Mouse (Mus musculus): ENCODE data around the gene Gm45717.

Gm45717 gene

GRCm38 (mm10) chr7:140955758-140956555 is at the start of gene Gm45717, which contains the start of gene Ifitm2:
Gene Gm45717 (minus strand): TSS chr7:140955937.
Gene Ifitm2 (minus strand): TSS chr7:140955987.
- DNase-seq: peak; percentile 99

- DNase-seq: no peak
Measured at GRCm38 (mm10) chr7:141003248-141004010, 47.7 kb upstream of the Gm45717 start.

GRCm38 (mm10) chr7:141000881-141001708 is 45.4 kb upstream of the Gm45717 start:
- DNase-seq: no peak

GRCm38 (mm10) chr7:140998853-140999700 is 43.3 kb upstream of the Gm45717 start:
- no peak for DNase-seq

- no peak for DNase-seq
Measured at GRCm38 (mm10) chr7:140997817-140998216, 42.1 kb upstream of the Gm45717 start.

- no peak for DNase-seq
Measured at GRCm38 (mm10) chr7:140991117-140991689, 35.5 kb upstream of the Gm45717 start.

GRCm38 (mm10) chr7:140990622-140991021 is 34.9 kb upstream of the Gm45717 start:
- DNase-seq: no peak

- no peak for DNase-seq
Measured at GRCm38 (mm10) chr7:140990185-140990584, 34.4 kb upstream of the Gm45717 start.

- no peak for DNase-seq
Measured at GRCm38 (mm10) chr7:140989022-140989421, 33.3 kb upstream of the Gm45717 start.

- DNase-seq: peak; percentile 67
Measured at GRCm38 (mm10) chr7:140987182-140988138, 31.7 kb upstream of the Gm45717 start.

- DNase-seq: peak; percentile 61
Measured at GRCm38 (mm10) chr7:140982971-140983370, 27.2 kb upstream of the Gm45717 start.

- DNase-seq: peak; percentile 16
Measured at GRCm38 (mm10) chr7:140981704-140982103, 26.0 kb upstream of the Gm45717 start.

- peak; percentile 61 for DNase-seq
Measured at GRCm38 (mm10) chr7:140976720-140977119, 21.0 kb upstream of the Gm45717 start.

- DNase-seq: no peak
Measured at GRCm38 (mm10) chr7:140975465-140975864, 19.7 kb upstream of the Gm45717 start.

- DNase-seq: peak; percentile 84
Measured at GRCm38 (mm10) chr7:140974940-140975339, 19.2 kb upstream of the Gm45717 start.

GRCm38 (mm10) chr7:140973396-140974165 is 17.8 kb upstream of the Gm45717 start:
- peak; percentile 89 for DNase-seq

- DNase-seq: peak; percentile 98
Measured at GRCm38 (mm10) chr7:140971479-140972171, 15.9 kb upstream of the Gm45717 start.

- no peak for DNase-seq
Measured at GRCm38 (mm10) chr7:140970931-140971330, 15.2 kb upstream of the Gm45717 start.

- DNase-seq: peak; percentile 34
Measured at GRCm38 (mm10) chr7:140968710-140969109, 13.0 kb upstream of the Gm45717 start.
